Mouse (Mus musculus): ENCODE results near the gene Htr2b.

Htr2b gene

DNA sequence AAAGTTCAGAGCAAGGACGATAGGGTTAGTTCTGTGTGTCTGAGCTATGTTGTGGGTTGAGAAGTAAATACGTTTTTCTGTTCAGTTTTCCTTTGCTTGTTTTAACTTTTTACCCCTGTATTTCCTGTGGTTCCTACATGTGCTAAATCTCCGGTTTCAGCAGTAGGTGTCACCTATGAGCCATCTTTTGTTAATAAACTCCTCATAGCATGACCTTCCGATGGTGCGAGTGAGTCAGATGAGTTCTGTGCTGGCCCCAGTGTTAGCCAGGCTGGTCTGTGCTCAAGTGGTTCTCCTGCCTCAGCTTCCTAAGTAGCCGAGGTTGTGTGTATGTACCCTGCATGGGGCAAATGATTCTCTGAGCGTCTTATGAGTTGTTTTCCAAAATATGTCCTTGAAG, 17.4 kb downstream of the Htr2b start:
- WGBS, result 76% methylated on average over 7 of the region's 7 CpGs

DNA sequence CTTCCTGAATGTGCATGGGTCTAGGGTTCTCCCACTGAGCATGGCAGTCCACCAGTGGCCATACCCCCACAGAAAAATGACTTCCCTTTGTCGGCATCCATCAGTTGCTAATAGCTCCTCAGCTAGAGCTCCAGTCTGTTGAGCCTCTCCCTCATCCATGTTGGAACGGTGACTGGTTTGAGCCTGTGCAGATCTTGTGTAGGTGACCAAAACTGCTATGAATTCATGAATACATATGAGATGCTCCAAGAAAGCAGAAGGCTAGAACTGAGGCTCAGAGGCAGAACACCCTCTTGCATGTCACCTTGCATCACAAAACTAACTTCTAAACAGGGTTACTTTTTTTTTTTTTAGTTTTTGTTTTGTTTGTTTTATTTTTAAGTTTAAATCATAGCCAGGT, 35.2 kb downstream of the Htr2b start:
- 75% methylated on average over 2 of the region's 2 CpGs for WGBS

GRCm38 (mm10) chr1:86064271-86064991, 47.3 kb downstream of the Htr2b start, which contains the start of gene Psmd1:
Psmd1 (plus strand) TSS chr1:86064387.
- WGBS, result under 1% methylated on average over 47 of the region's 47 CpGs

GRCm38 (mm10) chr1:86062523-86062922, 49.2 kb downstream of the Htr2b start:
- 78% methylated on average over 6 of the region's 6 CpGs for WGBS

DNA sequence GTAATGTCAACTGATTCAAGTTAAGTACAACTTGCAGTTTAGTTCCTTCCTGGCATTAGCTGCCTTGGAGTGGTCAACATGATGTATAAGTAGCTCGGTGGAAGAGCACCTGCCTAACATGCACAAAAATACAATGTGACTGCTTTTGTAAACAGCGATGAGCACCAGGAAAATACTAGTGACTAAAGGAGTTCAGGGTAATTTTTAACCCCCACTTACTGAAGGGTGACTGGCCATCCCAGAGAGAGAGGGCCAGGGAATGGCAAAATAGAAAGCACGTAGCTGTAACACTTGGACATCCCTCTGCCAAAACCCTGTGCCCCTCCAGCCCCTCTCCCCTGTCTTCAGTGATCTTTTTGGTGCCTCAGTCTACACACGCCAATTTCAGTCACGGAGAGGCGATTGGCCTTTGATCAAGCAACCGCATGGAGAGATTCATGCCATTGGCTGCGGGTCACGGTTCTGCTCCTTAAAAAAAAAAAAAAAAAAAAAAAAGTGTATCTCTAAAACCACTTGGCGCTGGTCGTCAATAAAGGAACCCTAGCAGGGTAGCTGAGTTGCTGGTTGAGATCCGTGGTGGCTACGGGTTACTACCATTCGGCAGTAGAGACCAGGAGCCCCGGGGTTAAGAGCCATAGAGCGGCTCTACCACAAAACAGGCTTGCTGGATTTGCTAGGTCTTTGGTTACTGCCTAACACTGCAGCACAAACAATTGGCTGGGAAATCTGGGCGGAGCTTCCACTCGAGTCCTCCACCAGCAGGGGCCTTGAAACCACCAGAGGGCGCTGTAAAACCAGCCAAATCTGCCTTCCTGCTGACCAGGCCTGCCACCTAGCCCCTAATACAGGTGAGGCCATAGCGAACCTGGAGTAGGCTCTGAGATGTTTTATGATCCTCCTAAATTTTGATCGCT, 52.7 kb downstream of the Htr2b start:
- WGBS, result 12% methylated on average over 21 of the region's 21 CpGs

GRCm38 (mm10) chr1:86056284-86056683, 55.5 kb downstream of the Htr2b start:
- WGBS, result 100% methylated on average over 4 of the region's 4 CpGs

- WGBS, result 50% methylated on average over 3 of the region's 3 CpGs
Observed at GRCm38 (mm10) chr1:86054943-86055342, 56.8 kb downstream of the Htr2b start.

DNA sequence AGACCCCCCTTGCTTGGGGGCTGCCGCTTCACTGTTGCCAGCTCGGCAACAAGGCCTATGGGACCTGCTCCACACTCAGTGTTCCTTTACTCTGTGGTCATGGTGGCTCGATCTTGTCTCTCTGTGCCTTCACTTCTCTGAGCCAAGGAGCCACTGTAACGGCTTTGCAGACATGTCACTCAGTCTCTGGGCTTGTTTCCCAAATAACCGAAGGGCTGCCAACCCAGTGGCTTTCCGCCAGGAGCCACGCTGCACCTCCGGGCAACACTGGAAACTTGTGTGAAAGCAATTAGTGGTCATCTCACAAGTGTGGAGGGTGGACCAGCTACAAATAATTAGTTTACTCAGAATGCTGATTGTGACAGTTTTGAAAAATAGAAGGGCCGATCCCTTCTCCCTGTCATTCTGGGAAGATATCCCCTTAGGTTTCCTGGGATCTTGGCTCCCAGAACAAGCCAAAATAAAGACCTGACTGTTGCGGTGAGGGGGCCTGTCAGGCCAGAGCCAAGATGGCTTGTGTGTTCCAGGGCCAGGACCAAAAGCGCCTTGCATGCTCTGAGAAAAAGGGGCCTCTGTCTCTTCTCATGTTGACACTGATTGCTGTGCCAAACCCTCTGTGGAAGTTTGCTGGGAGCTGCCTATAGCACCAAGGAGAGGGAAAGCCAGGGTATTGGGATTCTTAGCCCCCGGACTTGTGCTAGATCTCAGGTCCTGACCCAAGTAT, 58.4 kb downstream of the Htr2b start:
- 55% methylated on average over 12 of the region's 12 CpGs for WGBS
